Mouse (Mus musculus) bone marrow macrophage, adult 2 months (primary cell): ENCODE measurements at regions not wholly inside any gene's neighbourhood (a gene's known extent, or its start where the extent isn't known, plus 50 kb on each side); places are given as distances from the start of the nearest gene placed in this dataset.

Source experiments
- H3K27ac ChIP-seq: 2 replicates; pipeline ENCODE4 v1.5.1; 2012; ENCODE audit warnings: low read depth, low read length; ENCODE audit not compliant: insufficient read depth
- H3K4me1 ChIP-seq: 2 replicates; pipeline ENCODE4 v1.6.1; 2012; ENCODE audit warnings: low read length; ENCODE audit not compliant: control insufficient read depth, insufficient read depth
- H3K4me3 ChIP-seq: 2 replicates; pipeline ENCODE4 v1.5.1; 2012; ENCODE audit warnings: mild to moderate bottlenecking, low read length, moderate library complexity; ENCODE audit not compliant: insufficient read depth
- CTCF ChIP-seq: IDR thresholded peaks from 2 replicates; pipeline ENCODE4 v1.5.1; 2012; ENCODE audit warnings: low read depth, mild to moderate bottlenecking, low read length, moderate library complexity
- POLR2A ChIP-seq: IDR thresholded peaks from 2 replicates; pipeline ENCODE4 v1.6.1; 2012; ENCODE audit warnings: mild to moderate bottlenecking, low read depth, low read length, borderline replicate concordance

DNA sequence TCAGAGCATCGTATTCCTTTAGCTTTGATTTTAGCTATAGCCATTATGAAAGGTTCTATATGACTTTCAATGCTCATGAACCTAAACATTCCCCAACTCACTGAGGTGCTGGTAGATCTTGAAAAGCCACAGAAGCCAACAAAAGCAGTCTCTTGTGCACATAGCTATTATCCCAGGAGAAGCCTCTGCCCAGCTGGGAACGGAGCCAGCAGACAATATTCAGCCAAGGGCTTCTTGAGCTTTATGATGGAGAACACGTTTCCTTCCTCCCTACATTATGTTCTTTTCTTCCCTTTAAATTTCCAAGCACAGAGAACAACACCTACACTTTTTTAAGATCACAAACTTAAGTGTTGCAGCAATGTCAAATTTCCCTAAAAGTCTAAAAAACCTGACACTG lies 3321.1 kb upstream of the Gm7489 start:
- no peak for TF ChIP-seq POLR2A
- TF ChIP-seq CTCF: no peak

DNA sequence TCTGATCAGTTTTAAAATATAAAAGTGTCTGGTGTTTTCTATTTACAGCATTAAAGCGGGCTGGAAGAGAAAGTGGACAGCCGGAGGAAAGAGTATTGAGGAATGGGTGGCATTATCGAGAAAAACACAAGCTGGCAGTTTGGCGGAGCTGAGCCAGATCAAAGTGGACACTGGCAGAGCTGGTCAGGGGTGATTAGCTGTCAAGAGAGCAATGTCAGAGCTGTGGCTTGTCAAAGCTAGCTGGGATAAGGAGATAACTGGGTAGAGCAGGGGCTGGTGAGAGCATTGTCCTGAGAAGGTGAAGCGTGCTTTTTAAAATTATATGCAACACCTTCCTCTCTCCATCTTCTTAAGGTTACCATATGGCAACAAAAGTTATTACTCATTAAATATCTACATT lies 3303.9 kb upstream of the Gm7489 start:
- no peak overlapping the region for H3K4me3 ChIP-seq
- no peak overlapping the region for H3K27ac ChIP-seq
- TF ChIP-seq CTCF (no peak), POLR2A (no peak)
- H3K4me1 ChIP-seq: no peaks in the 10 kb centered on the region

More for the DNA sequence above, 3321.1 kb upstream of the Gm7489 start:
- Histone ChIP-seq H3K4me3 (no peak overlapping the region), H3K27ac (no peak overlapping the region), H3K4me1 (no peaks in the 10 kb centered on the region)

DNA sequence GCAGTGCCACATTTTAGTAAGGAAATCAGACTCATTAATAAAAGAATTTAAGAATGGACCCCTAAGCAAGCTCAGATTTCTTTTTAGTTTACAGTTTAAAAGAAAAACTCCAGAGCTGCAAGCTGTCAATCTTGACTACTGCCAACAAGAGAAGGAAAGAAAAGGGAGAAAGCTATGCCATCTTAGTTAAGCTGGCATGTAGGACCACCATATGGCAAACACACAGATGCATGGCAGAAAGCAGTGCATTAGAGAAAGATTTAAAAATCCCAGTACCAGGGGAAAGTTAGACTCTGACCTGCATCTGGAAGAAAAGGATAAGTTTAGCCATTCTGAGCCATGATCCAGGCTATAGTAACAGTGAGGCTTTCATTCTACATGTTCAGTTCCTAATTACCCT lies 3300.8 kb upstream of the Gm7489 start:
- no peak overlapping the region for H3K4me3 ChIP-seq
- H3K27ac ChIP-seq: no peak overlapping the region
- H3K4me1 ChIP-seq: no peaks in the 10 kb centered on the region
- TF ChIP-seq POLR2A: no peak
- no peak for TF ChIP-seq CTCF

DNA sequence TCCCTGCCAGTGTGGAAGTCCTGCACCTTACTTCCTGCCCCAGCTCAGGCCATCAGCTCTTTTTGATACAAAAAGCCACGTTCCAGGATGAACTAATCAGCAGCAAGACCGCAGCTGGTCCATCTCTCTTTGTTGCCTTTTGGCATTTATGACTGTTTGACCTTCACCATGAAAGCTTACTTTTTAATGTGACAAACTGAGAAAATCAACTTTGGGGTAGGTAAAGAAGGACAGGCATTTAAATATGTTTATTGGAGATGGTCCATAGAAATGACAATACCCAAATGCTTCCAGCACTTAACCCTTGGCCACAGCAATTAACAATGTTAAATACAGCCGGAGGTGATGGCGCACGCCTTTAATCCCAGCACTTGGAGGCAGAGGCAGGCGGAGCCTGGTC lies 3299.2 kb upstream of the Gm7489 start:
- H3K4me1 ChIP-seq: no peaks in the 10 kb centered on the region
- TF ChIP-seq CTCF (no peak), POLR2A (no peak)
- no peak overlapping the region for H3K4me3 ChIP-seq
- H3K27ac ChIP-seq: no peak overlapping the region
